Mouse (Mus musculus): Measurements from ENCODE around the gene Lrrc3.

DNA sequence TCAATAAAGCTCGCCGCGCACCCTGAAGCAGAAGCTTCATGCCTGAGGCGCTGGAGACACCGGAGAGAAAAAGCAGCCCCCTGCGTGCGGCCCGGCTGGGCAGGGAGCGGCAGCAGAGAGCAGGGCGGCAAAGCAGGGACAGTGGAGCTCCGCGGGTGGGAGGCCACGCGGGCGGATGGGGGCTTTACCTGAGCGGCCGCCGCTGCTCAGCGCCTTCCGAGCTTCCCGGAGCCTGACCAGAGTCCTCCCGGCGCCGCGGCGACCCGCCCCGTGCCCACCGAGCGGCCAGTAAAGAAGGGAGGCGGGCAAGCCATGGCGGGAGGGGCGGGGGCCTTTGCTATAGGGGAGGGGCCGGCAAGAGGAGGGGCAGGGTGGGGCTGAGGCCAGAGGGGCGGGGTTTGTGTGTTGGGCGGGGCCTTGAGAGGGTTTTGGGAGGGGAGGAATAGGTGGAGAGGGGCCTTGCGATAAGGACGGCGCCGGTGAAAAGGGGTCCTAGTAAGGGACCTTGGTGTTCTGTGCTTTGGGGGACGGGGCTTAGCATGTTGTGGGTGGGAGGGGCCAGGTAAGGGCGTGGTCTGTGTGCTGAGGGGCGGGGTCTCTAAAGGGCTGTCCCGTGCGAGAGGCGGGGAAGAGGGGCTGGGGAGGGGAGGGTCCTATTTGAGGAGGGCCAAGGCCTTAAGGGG is at the start of gene Lrrc3:
- TF ChIP-seq POLR2A (IDR thresholded peaks at IDR 0.05; ENCODE audit: borderline replicate concordance, low read depth, low read length) (no peak), CTCF (IDR thresholded peaks at IDR 0.05; ENCODE audit: low read depth, low read length) (no peak)
